Mouse (Mus musculus): ENCODE data around the gene Mypop.
A peak's percentile ranks its signal among the peaks of the same experiment; 100 is the strongest.

Gene Mypop

GRCm38 (mm10) chr7:18991660-18992293, 732 bp downstream of the Mypop start:
- peak; percentile 64 for DNase-seq

GRCm38 (mm10) chr7:18992294-18992675, 1.2 kb downstream of the Mypop start:
- peak; percentile 55 for DNase-seq

- DNase-seq = no peak
These were observed 2.0 kb downstream of the Mypop start for GRCm38 (mm10) chr7:18993036-18993435.

GRCm38 (mm10) chr7:18998835-18999234, 7.8 kb downstream of the Mypop start:
- peak; percentile 10 for DNase-seq

- DNase-seq = peak; percentile 41
These were observed 9.4 kb downstream of the Mypop start for GRCm38 (mm10) chr7:19000421-19000820.

GRCm38 (mm10) chr7:19001066-19001806, 10.2 kb downstream of the Mypop start:
- peak; percentile 37 for DNase-seq

- DNase-seq = no peak
These were observed 10.7 kb downstream of the Mypop start for GRCm38 (mm10) chr7:19001807-19002085.

- DNase-seq = peak; percentile 12
These were observed 11.1 kb downstream of the Mypop start for GRCm38 (mm10) chr7:19002115-19002514.

GRCm38 (mm10) chr7:19002848-19003498, 11.9 kb downstream of the Mypop start:
- peak; percentile 70 for DNase-seq

- DNase-seq = peak; percentile 94
These were observed 13.0 kb downstream of the Mypop start, which contains the start of gene Irf2bp1 for GRCm38 (mm10) chr7:19003902-19004630. Irf2bp1 (plus strand) TSS chr7:19004044.

- DNase-seq = no peak
These were observed 13.6 kb downstream of the Mypop start for GRCm38 (mm10) chr7:19004631-19005079.

GRCm38 (mm10) chr7:19005417-19006121, 14.5 kb downstream of the Mypop start:
- DNase-seq = peak; percentile 59

GRCm38 (mm10) chr7:19006476-19006875, 15.4 kb downstream of the Mypop start:
- DNase-seq = peak; percentile 78

GRCm38 (mm10) chr7:19007026-19007977, 16.3 kb downstream of the Mypop start:
- peak; percentile 44 for DNase-seq

- no peak for DNase-seq
These were observed 19.5 kb downstream of the Mypop start for GRCm38 (mm10) chr7:19010581-19010980.

GRCm38 (mm10) chr7:19012025-19012621, 21.1 kb downstream of the Mypop start:
- no peak for DNase-seq

- DNase-seq = no peak
These were observed 21.8 kb downstream of the Mypop start for GRCm38 (mm10) chr7:19012882-19013281.

- DNase-seq = no peak
These were observed 23.4 kb downstream of the Mypop start for GRCm38 (mm10) chr7:19014452-19014851.

GRCm38 (mm10) chr7:19016042-19016441, 25.0 kb downstream of the Mypop start:
- DNase-seq = no peak

- DNase-seq = no peak
These were observed 26.9 kb downstream of the Mypop start for GRCm38 (mm10) chr7:19017909-19018308.

- no peak for DNase-seq
These were observed 30.0 kb downstream of the Mypop start for GRCm38 (mm10) chr7:19021048-19021447.
